Mouse (Mus musculus): ENCODE data around the gene Prkd2. TPM values are rescaled to one million over a fixed set of nuclear protein-coding genes. Genes with fewer than 3 reads are reported as not detected.

The Prkd2 gene
- polyA plus RNA-seq, 2 experiments, result 1.8 to 2.5 TPM

DNA sequence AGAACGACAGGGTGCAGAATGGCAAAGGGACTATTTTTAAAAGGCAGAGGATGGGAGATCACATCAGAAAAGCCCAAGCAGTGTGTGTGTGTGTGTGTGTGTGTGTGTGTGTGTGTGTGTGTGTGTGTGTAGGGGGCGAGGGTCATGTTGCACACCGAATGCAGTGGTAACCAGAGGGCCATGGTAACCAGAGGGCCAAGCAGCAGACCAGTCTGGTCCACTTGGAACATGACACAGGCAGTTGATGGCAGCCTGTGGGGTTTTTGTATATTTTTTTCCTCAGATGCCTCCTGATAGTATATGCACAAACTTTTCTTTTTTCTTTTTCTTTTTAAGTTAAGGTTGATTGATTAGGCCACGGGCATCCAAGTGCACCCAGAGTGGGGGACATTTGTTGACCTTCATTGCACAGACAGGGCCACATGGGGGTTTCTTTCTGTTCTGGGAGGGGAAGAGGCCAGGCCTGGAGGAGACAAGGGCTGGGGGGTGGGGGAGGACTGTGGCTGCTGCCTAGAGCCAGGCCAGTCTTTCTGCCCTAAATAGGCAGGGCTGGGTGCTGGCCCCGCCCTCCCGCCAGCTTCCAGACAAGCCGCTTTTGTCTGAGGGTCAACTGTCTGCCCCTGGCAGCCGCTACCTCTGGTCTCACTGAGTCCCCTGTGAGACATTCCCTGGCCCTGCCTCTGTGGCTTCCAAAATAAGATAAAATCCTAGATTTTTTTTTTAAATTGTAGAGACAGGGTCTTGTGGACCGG is 37.3 kb downstream of the Prkd2 start:
- H3K4me1 ChIP-seq (replicated peaks; ENCODE audit: control insufficient read depth in 2 of 2, insufficient read depth in 2 of 2, low read length in 1 of 2), result no peaks in the 10 kb centered on the region
- DNase-seq (ENCODE audit: low read depth in 3 of 3, low spot score in 3 of 3) (no peak), ATAC-seq (ENCODE audit: insufficient read depth) (no peak)
- H3K27me3 ChIP-seq (ENCODE audit: control insufficient read depth, insufficient read depth, low read length), result peaks cover 23% of the 10 kb centered on the region
- H3K9me3 ChIP-seq (ENCODE audit: control insufficient read depth, low read length), result no peaks in the 10 kb centered on the region
- no peak overlapping the region for H3K27ac ChIP-seq
- no peaks in the 10 kb centered on the region for H3K36me3 ChIP-seq (replicated peaks; ENCODE audit: control insufficient read depth, insufficient read depth, low read depth)
- H3K4me3 ChIP-seq (ENCODE audit: insufficient read depth in 1 of 2, low read depth in 2 of 2, low read length in 2 of 2), result no peak overlapping the region
- WGBS (ENCODE audit: insufficient replicate concordance), result 37% methylated on average over 9 of the region's 9 CpGs
- H3K4me2 ChIP-seq (ENCODE audit: low read depth), result no peak overlapping the region
- H3K9ac ChIP-seq (replicated peaks), result no peak overlapping the region
- no peak for TF ChIP-seq CTCF (IDR thresholded peaks at IDR 0.05; ENCODE audit: low read depth)
- TF ChIP-seq EP300 (IDR thresholded peaks at IDR 0.05; ENCODE audit: low read depth), result no peak

GRCm38 (mm10) chr7:16880615-16881014 is 37.9 kb downstream of the Prkd2 start:
- no peak for ATAC-seq (ENCODE audit: insufficient read depth)
- H3K27ac ChIP-seq, result no peak overlapping the region
- no peaks in the 10 kb centered on the region for H3K36me3 ChIP-seq (replicated peaks; ENCODE audit: control insufficient read depth, insufficient read depth, low read depth)
- WGBS (ENCODE audit: insufficient replicate concordance), result 14% methylated on average over 5 of the region's 5 CpGs
- no peak for DNase-seq (ENCODE audit: low read depth in 3 of 3, low spot score in 3 of 3)
- no peaks in the 10 kb centered on the region for H3K4me1 ChIP-seq (replicated peaks; ENCODE audit: control insufficient read depth in 2 of 2, insufficient read depth in 2 of 2, low read length in 1 of 2)
- no peak overlapping the region for H3K9ac ChIP-seq (replicated peaks)
- H3K4me2 ChIP-seq (ENCODE audit: low read depth), result no peak overlapping the region
- H3K4me3 ChIP-seq (ENCODE audit: insufficient read depth in 1 of 2, low read depth in 2 of 2, low read length in 2 of 2), result no peak overlapping the region
- no peaks in the 10 kb centered on the region; the same call in none of the 2 replicates for H3K9me3 ChIP-seq (ENCODE audit: control insufficient read depth, low read length)
- peaks cover 29% of the 10 kb centered on the region for H3K27me3 ChIP-seq (ENCODE audit: control insufficient read depth, insufficient read depth, low read length)
- TF ChIP-seq EP300 (IDR thresholded peaks at IDR 0.05; ENCODE audit: low read depth) (no peak), CTCF (IDR thresholded peaks at IDR 0.05; ENCODE audit: low read depth) (no peak)

DNA sequence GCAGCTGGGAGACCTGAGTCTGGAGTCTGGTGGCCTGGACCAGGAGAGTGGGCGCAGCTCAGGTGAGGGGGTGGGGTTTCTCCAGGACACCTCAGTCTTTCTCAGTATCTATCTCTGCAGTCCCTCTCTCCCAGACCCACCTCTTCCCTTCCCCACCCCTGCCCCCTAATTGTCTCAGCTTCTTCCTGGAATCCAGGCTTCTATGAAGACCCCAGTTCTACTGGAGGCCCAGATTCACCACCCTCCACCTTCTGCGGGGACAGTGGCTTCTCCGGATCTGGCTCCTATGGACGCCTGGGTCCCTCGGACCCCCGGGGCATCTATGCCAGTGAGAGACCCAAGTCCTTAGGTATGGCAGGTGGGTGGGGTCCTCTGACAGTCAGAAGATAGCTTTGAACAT is 40.5 kb downstream of the Prkd2 start:
- Histone ChIP-seq H3K9me3 (ENCODE audit: control insufficient read depth, low read length) (peaks cover 2% of the 10 kb centered on the region), H3K27me3 (ENCODE audit: control insufficient read depth, insufficient read depth, low read length) (peaks cover 36% of the 10 kb centered on the region), H3K27ac (no peak overlapping the region), H3K4me3 (ENCODE audit: insufficient read depth in 1 of 2, low read depth in 2 of 2, low read length in 2 of 2) (no peak overlapping the region), H3K36me3 (replicated peaks; ENCODE audit: control insufficient read depth, insufficient read depth, low read depth) (no peaks in the 10 kb centered on the region), H3K9ac (replicated peaks) (no peak overlapping the region), H3K4me2 (ENCODE audit: low read depth) (no peak overlapping the region), H3K4me1 (replicated peaks; ENCODE audit: control insufficient read depth in 2 of 2, insufficient read depth in 2 of 2, low read length in 1 of 2) (no peaks in the 10 kb centered on the region)
- no peak for ATAC-seq (ENCODE audit: insufficient read depth)
- no peak for TF ChIP-seq CTCF (IDR thresholded peaks at IDR 0.05; ENCODE audit: low read depth)
- TF ChIP-seq EP300 (IDR thresholded peaks at IDR 0.05; ENCODE audit: low read depth), result no peak
- DNase-seq (ENCODE audit: low read depth in 3 of 3, low spot score in 3 of 3), result no peak
- 60% methylated on average over 6 of the region's 6 CpGs for WGBS (ENCODE audit: insufficient replicate concordance)

GRCm38 (mm10) chr7:16884334-16884733 is 41.6 kb downstream of the Prkd2 start:
- DNase-seq (ENCODE audit: low read depth in 3 of 3, low spot score in 3 of 3), result no peak
- Histone ChIP-seq H3K9ac (replicated peaks) (no peak overlapping the region), H3K36me3 (replicated peaks; ENCODE audit: control insufficient read depth, insufficient read depth, low read depth) (no peaks in the 10 kb centered on the region), H3K9me3 (ENCODE audit: control insufficient read depth, low read length) (peaks cover 2% of the 10 kb centered on the region), H3K4me1 (replicated peaks; ENCODE audit: control insufficient read depth in 2 of 2, insufficient read depth in 2 of 2, low read length in 1 of 2) (no peaks in the 10 kb centered on the region), H3K4me3 (ENCODE audit: insufficient read depth in 1 of 2, low read depth in 2 of 2, low read length in 2 of 2) (no peak overlapping the region), H3K27me3 (ENCODE audit: control insufficient read depth, insufficient read depth, low read length) (peaks cover 36% of the 10 kb centered on the region), H3K27ac (no peak overlapping the region), H3K4me2 (ENCODE audit: low read depth) (no peak overlapping the region)
- no peak for ATAC-seq (ENCODE audit: insufficient read depth)
- WGBS (ENCODE audit: insufficient replicate concordance), result 26% methylated on average over 4 of the region's 4 CpGs
- TF ChIP-seq CTCF (IDR thresholded peaks at IDR 0.05; ENCODE audit: low read depth) (no peak), EP300 (IDR thresholded peaks at IDR 0.05; ENCODE audit: low read depth) (no peak)

- 9% methylated on average over 79 of the region's 95 CpGs for WGBS (ENCODE audit: insufficient replicate concordance)
- peaks cover 37% of the 10 kb centered on the region for H3K27me3 ChIP-seq (ENCODE audit: control insufficient read depth, insufficient read depth, low read length)
- TF ChIP-seq CTCF (IDR thresholded peaks at IDR 0.05; ENCODE audit: low read depth), result no peak
- no peak for TF ChIP-seq EP300 (IDR thresholded peaks at IDR 0.05; ENCODE audit: low read depth)
Measured at GRCm38 (mm10) chr7:16885271-16885776, 42.6 kb downstream of the Prkd2 start.

More at GRCm38 (mm10) chr7:16885271-16885776, 42.6 kb downstream of the Prkd2 start:
- ATAC-seq (ENCODE audit: insufficient read depth), result no peak
- Histone ChIP-seq H3K4me1 (replicated peaks; ENCODE audit: control insufficient read depth in 2 of 2, insufficient read depth in 2 of 2, low read length in 1 of 2) (no peaks in the 10 kb centered on the region), H3K27ac (no peak overlapping the region), H3K4me2 (ENCODE audit: low read depth) (peak overlapping the region; percentile 4; the same call in 1 of the 2 replicates), H3K4me3 (ENCODE audit: insufficient read depth in 1 of 2, low read depth in 2 of 2, low read length in 2 of 2) (peak overlapping the region in 1 of 2 experiments; percentile 17; a peak in 2 of 4 replicates), H3K36me3 (replicated peaks; ENCODE audit: control insufficient read depth, insufficient read depth, low read depth) (no peaks in the 10 kb centered on the region), H3K9ac (replicated peaks) (no peak overlapping the region), H3K9me3 (ENCODE audit: control insufficient read depth, low read length) (peaks cover 2% of the 10 kb centered on the region)
- DNase-seq (ENCODE audit: low read depth in 3 of 3, low spot score in 3 of 3), result no peak
